Mouse (Mus musculus) lung, embryonic 14.5 days (tissue): Measurements from ENCODE around the gene Galp. TPM values are rescaled to one million over a fixed set of nuclear protein-coding genes. Genes with fewer than 3 reads are reported as not detected.
"Not testable (repeated sequence)": the region's sequence is repeated elsewhere in the genome, so short reads cannot be mapped to it uniquely, and the experiment has no call there.

Experiments used
- ATAC-seq: fragments of 200-750 bp; cut with Nextera tagmentation; 2 replicates; pipeline ENCODE4 v1.8.0; 2017; ENCODE audit warnings: mild to moderate bottlenecking, moderate TSS enrichment, moderate library complexity; ENCODE audit not compliant: insufficient read depth
- DNase-seq: peaks from one replicate; pipeline ENCODE4 v3.0.0-alpha.2; 2015
- H3K27ac ChIP-seq: fragments of 300-500 bp; sonication (generic); 2 replicates; pipeline ENCODE4 v1.5.1; 2014; ENCODE audit warnings: low read depth, mild to moderate bottlenecking, moderate library complexity
- H3K27me3 ChIP-seq: fragments of 300-500 bp; sonication (generic); 2 replicates; pipeline ENCODE4 v1.6.1; 2014; ENCODE audit warnings: low read length, control low read depth; ENCODE audit not compliant: insufficient read depth
- H3K36me3 ChIP-seq: fragments of 300-500 bp; sonication (generic); 2 replicates; pipeline ENCODE4 v1.6.1; 2014; ENCODE audit warnings: control low read depth; ENCODE audit not compliant: insufficient read depth
- H3K4me1 ChIP-seq: fragments of 300-500 bp; sonication (generic); 2 replicates; pipeline ENCODE4 v1.6.1; 2014; ENCODE audit warnings: antibody characterized with exemption, control low read depth; ENCODE audit not compliant: insufficient read depth
- H3K4me2 ChIP-seq: fragments of 300-500 bp; sonication (generic); 2 replicates; pipeline ENCODE4 v1.6.1; 2014; ENCODE audit warnings: mild to moderate bottlenecking
- H3K4me3 ChIP-seq: fragments of 300-500 bp; sonication (generic); 2 replicates; pipeline ENCODE4 v1.5.1; 2014; ENCODE audit warnings: low read depth, low read length
- H3K9ac ChIP-seq: fragments of 300-500 bp; sonication (generic); 2 replicates; pipeline ENCODE4 v1.6.1; 2014
- H3K9me3 ChIP-seq: fragments of 300-500 bp; sonication (generic); 2 replicates; pipeline ENCODE4 v1.6.1; 2016; ENCODE audit warnings: low read depth, low read length, control low read depth
- CTCF ChIP-seq: IDR thresholded peaks from 2 replicates; pipeline ENCODE4 v1.5.1; 2016; ENCODE audit warnings: antibody characterized with exemption, low read depth
- WGBS: fragments of 180-500 bp; shearing (Covaris S2); extraction: QIAGEN DNeasy Blood & Tissue Kit; methylation state at CpG from one replicate; pipeline ENCODE4 v1.1.7; 2014; 5-methylcytosine and 5-hydroxymethylcytosine counted together
- polyA plus RNA-seq: library from polyadenylated mRNA; unstranded; fragments of >200 nt; fragmentation: Nextera tagmentation; extraction: Ambion mirVana; gene quantifications from 2 replicates; pipeline ENCODE4 v1.2.1, GENCODE M21; 2014

Galp gene
- polyA plus RNA-seq, 1 experiment from 2014 or later: not detected

GRCm38 (mm10) chr7:6186756-6187155 is 10.1 kb upstream of the Galp start:
- H3K27ac ChIP-seq: no peak overlapping the region
- no peak for TF ChIP-seq CTCF
- peaks cover 68% of the 10 kb centered on the region for H3K36me3 ChIP-seq
- H3K9me3 ChIP-seq: no peaks in the 10 kb centered on the region
- H3K4me1 ChIP-seq: no peaks in the 10 kb centered on the region
- 79% methylated on average over 2 of the region's 2 CpGs for WGBS
- no peaks in the 10 kb centered on the region for H3K27me3 ChIP-seq
- no peak overlapping the region for H3K4me3 ChIP-seq
- no peak overlapping the region for H3K4me2 ChIP-seq
- DNase-seq (no peak), ATAC-seq (no peak)
- H3K9ac ChIP-seq: no peak overlapping the region

DNA sequence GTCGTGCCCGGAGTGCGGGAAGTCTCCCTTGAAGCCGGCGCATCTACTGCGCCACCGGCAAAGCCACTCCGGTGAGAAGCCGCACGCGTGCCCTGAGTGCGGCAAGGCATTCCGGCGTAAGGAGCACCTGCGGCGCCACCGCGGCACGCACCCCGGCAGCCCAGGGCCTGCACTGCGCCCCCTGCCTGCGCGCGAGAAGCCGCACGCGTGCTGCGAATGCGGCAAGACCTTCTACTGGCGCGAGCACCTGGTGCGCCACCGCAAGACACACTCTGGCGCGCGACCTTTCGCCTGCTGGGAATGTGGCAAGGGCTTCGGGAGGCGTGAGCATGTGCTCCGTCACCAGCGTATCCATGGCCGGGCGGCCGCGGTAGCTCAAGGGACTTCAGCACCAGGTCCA is 7.3 kb upstream of the Galp start:
- peak; percentile 16; the same call in 1 of the 2 replicates for TF ChIP-seq CTCF
- Histone ChIP-seq H3K27me3 (no peaks in the 10 kb centered on the region), H3K9me3 (no peaks in the 10 kb centered on the region), H3K4me3 (no peak overlapping the region), H3K4me2 (no peak overlapping the region), H3K4me1 (no peaks in the 10 kb centered on the region), H3K9ac (no peak overlapping the region), H3K27ac (no peak overlapping the region), H3K36me3 (peaks cover 51% of the 10 kb centered on the region)
- WGBS: 50% methylated on average over 45 of the region's 45 CpGs
- ATAC-seq (no peak), DNase-seq (peak; percentile 15)

DNA sequence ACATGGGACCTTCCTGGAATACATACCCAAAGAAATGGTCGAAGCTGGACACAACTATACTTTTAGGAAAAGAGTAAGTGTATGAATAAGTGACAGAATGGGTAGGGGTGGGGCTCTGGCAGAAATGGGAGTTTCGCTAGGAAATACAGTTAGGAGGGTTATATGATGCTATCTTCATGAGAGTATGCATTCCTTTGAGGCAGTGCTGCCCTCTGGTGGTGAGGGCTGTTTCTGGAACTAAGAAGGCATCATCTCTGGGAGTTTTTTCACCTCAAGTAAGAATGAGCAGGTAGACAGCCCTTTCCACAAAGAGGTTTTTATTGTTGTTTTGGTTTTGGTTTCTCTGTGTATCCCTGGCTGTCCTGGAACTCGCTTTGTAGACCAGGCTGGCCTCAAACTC is 5.5 kb upstream of the Galp start:
- no peaks in the 10 kb centered on the region for H3K27me3 ChIP-seq
- H3K4me3 ChIP-seq: no peak overlapping the region
- peak; percentile 79 for TF ChIP-seq CTCF
- WGBS: 40% methylated on average over 3 of the region's 3 CpGs
- no peak overlapping the region for H3K27ac ChIP-seq
- H3K9me3 ChIP-seq: no peaks in the 10 kb centered on the region
- H3K4me1 ChIP-seq: no peaks in the 10 kb centered on the region
- ATAC-seq (no peak), DNase-seq (peak; percentile 85)
- peaks cover 36% of the 10 kb centered on the region for H3K36me3 ChIP-seq
- no peak overlapping the region for H3K4me2 ChIP-seq
- H3K9ac ChIP-seq: no peak overlapping the region

DNA sequence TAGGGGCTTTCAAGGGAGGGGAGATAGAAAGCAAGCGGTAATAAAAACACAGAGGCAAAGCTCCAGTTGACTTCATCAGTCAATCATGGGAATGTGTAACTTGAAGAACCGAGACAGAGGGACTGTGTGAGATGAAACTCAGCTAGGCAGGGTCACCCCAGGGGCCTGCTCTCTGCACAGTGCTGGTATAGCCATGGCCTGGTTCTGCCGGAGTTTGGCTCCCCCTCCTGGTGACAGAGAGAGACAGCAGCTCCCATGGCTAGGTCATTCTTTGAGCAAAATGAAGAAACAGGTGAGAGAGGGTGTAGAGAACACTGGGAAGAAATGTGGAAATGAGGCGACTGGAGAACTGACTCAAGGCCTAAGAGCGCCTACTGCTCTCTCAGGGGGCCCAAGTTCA is 2.8 kb upstream of the Galp start:
- Histone ChIP-seq H3K4me3 (no peak overlapping the region), H3K27me3 (no peaks in the 10 kb centered on the region), H3K4me1 (no peaks in the 10 kb centered on the region), H3K9me3 (no peaks in the 10 kb centered on the region), H3K27ac (no peak overlapping the region), H3K4me2 (no peak overlapping the region), H3K36me3 (peaks cover 9% of the 10 kb centered on the region; the same call in 1 of the 2 replicates), H3K9ac (no peak overlapping the region)
- peak; percentile 85 for TF ChIP-seq CTCF
- ATAC-seq (peak; percentile 81), DNase-seq (peak; percentile 73)
- 19% methylated on average over 5 of the region's 5 CpGs for whole genome bisulfite sequencing

DNA sequence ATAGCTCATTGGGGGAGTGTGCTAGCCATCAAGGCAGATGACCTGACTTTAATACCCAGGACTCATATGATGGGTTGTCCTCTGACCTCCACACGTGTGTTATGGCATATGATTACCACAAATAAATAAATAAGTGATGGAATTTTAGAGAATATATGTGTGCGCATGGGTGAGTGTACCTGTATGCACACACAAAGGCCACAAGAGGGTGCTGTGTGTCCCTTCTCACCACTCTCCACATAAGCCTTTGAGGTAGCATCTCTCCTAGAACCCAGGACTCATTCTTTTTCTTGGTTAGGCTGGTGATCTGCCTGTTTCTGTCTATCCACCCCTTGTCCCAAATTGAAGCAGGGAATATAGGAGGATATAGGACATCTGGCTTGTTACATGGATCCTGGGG is 1.1 kb upstream of the Galp start:
- ATAC-seq (no peak), DNase-seq (no peak)
- H3K27ac ChIP-seq: no peak overlapping the region
- no peaks in the 10 kb centered on the region for H3K4me1 ChIP-seq
- H3K4me2 ChIP-seq: no peak overlapping the region
- H3K36me3 ChIP-seq: no peaks in the 10 kb centered on the region
- peak; percentile 23; the same call in 1 of the 2 replicates for TF ChIP-seq CTCF
- no peak overlapping the region for H3K9ac ChIP-seq
- no peaks in the 10 kb centered on the region for H3K27me3 ChIP-seq
- no peak overlapping the region for H3K4me3 ChIP-seq
- no peaks in the 10 kb centered on the region; the same call in 1 of the 2 replicates for H3K9me3 ChIP-seq
- WGBS: 51% methylated on average over 2 of the region's 2 CpGs

DNA sequence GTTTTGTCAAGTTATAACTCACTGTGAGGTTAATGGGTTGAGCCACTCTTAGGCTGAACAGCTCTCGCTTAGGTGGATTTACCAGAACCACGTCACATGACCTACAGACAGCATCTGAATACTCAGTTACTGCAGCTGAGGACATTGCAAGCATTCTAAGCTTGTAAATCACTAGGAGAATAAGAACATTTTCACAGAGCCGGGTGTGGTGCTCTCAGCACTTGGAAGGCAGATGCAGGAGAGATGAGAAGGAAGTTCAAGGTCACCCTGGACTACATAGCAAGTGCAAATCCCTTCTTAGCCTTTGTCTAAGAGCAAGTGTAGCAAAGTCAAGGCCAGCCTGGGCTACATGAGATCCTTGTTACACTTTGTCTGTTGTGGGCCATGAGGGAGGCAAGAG is 7.3 kb downstream of the Galp start:
- Histone ChIP-seq H3K4me1 (no peaks in the 10 kb centered on the region), H3K4me3 (no peak overlapping the region), H3K4me2 (no peak overlapping the region), H3K27me3 (no peaks in the 10 kb centered on the region), H3K27ac (no peak overlapping the region), H3K36me3 (no peaks in the 10 kb centered on the region), H3K9ac (no peak overlapping the region), H3K9me3 (no peaks in the 10 kb centered on the region; the same call in 1 of the 2 replicates)
- DNase-seq (no peak), ATAC-seq (no peak)
- 70% methylated on average over 3 of the region's 3 CpGs for WGBS
- TF ChIP-seq CTCF: no peak

- ATAC-seq (no peak), DNase-seq (no peak)
- no peak overlapping the region for H3K9ac ChIP-seq
- H3K4me2 ChIP-seq: no peak overlapping the region
- no peaks in the 10 kb centered on the region for H3K27me3 ChIP-seq
- TF ChIP-seq CTCF: peak; percentile 45
- no peaks in the 10 kb centered on the region for H3K36me3 ChIP-seq
- H3K4me3 ChIP-seq: no peak overlapping the region
- no peaks in the 10 kb centered on the region for H3K9me3 ChIP-seq
- H3K4me1 ChIP-seq: no peaks in the 10 kb centered on the region
- H3K27ac ChIP-seq: no peak overlapping the region
- WGBS: 54% methylated on average over 5 of the region's 5 CpGs
Observed at GRCm38 (mm10) chr7:6213144-6213543, 16.3 kb downstream of the Galp start.

DNA sequence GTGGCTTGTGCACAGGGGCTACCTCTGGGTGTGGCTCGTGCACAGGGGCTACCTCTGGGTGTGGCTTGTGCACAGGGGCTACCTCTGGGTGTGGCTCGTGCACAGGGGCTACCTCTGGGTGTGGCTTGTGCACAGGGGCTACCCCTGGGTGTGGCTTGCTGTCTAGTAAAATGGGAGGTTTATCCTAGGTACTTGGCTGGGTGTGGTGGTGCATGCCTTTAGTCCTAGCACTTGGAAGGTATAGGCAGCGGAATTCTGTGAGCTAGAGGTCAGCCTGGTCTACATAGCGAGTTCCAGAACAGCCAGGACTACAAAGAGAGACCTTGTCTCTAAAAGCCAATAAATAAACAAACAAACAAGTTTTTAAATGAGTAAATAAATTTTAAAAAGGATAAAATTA is 17.8 kb downstream of the Galp start:
- H3K27ac ChIP-seq, H3K4me3 ChIP-seq, H3K4me2 ChIP-seq, ATAC-seq, H3K9ac ChIP-seq, H3K36me3 ChIP-seq, DNase-seq, H3K9me3 ChIP-seq, H3K4me1 ChIP-seq, H3K27me3 ChIP-seq: not testable (repeated sequence)
- WGBS: 63% methylated on average over 4 of the region's 4 CpGs
